Mouse (Mus musculus) heart, adult 9 months (tissue): ENCODE results near the gene Rgr.
A peak's percentile ranks its signal among the peaks of the same experiment; 100 is the strongest.
"Not testable (repeated sequence)": the region's sequence is repeated elsewhere in the genome, so short reads cannot be mapped to it uniquely, and the experiment has no call there.

Experiments used
- DNase-seq, 2 experiments: peaks; one replicate each; pipeline ENCODE4 v3.0.0; 2022; ENCODE audit warnings: low spot score in 2 of 2

Rgr gene

GRCm38 (mm10) chr14:37000780-37001179 is 48.0 kb downstream of the Rgr start:
- not testable (repeated sequence) for DNase-seq

DNA sequence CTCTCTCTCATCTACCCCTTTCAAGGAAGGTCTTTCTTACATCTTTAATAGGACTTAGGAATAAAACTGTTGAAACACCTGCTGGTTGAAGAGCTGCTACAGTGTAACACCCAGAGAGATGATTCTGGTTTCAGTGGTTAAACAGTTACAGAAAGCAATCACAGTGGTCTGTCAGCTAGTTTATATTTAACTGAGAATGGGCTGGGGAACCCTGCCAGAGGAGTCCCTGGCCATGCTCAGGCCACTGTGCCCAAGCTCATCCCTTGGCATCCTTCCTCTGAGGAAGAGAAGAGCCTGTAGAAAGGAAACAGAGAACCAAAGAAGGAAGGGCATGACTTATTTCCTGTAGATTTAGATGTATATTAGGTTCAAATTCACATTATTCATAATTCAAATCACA is 59.0 kb downstream of the Rgr start:
- no peak for DNase-seq

DNA sequence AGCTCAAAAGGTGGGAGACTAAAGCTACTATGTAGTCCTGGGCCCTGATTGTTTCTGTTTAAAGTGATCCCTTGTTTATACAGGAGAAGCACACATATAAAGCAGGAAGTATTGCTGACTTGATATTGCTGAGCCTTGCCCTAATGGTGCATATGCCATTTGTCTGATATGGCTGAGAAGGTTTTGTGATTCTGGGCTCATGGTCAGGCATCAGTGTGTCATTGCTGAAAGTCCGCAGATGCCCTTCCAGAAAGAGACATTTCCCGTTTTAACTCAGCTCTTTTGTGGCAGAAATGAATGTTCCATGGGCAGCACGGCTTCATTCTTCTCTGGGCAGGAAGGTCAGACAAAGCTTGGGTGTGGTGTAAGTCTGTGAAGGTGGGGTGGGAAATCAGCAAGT is 63.1 kb downstream of the Rgr start:
- peak; percentile 4 for DNase-seq
